Mouse (Mus musculus) ovary, postnatal 10 days (tissue): Measurements from ENCODE around the gene Igf2bp3.

Experiments
- DNase-seq: peaks from one replicate; pipeline ENCODE4 v3.0.0; 2022; ENCODE audit warnings: low spot score

Igf2bp3 gene

GRCm38 (mm10) chr6:49218275-49218802 is 3.6 kb upstream of the Igf2bp3 start:
- DNase-seq, result no peak

GRCm38 (mm10) chr6:49217581-49218274 is 3.0 kb upstream of the Igf2bp3 start:
- DNase-seq, result peak; percentile 69

GRCm38 (mm10) chr6:49216811-49217542 is 2.2 kb upstream of the Igf2bp3 start:
- no peak for DNase-seq

- no peak for DNase-seq
These were observed 1.2 kb upstream of the Igf2bp3 start for GRCm38 (mm10) chr6:49215748-49216585.

GRCm38 (mm10) chr6:49214086-49214927 is 450 bp downstream of the Igf2bp3 start:
- no peak for DNase-seq

GRCm38 (mm10) chr6:49213581-49214085 is 1.1 kb downstream of the Igf2bp3 start:
- no peak for DNase-seq

GRCm38 (mm10) chr6:49212931-49213580 is 1.7 kb downstream of the Igf2bp3 start:
- DNase-seq, result no peak

GRCm38 (mm10) chr6:49212141-49212540 is 2.6 kb downstream of the Igf2bp3 start:
- no peak for DNase-seq

GRCm38 (mm10) chr6:49211596-49211995 is 3.2 kb downstream of the Igf2bp3 start:
- no peak for DNase-seq

- DNase-seq, result no peak
These were observed 4.6 kb downstream of the Igf2bp3 start for GRCm38 (mm10) chr6:49209881-49210854.

GRCm38 (mm10) chr6:49208935-49209334 is 5.8 kb downstream of the Igf2bp3 start:
- no peak for DNase-seq

- DNase-seq, result no peak
These were observed 6.3 kb downstream of the Igf2bp3 start for GRCm38 (mm10) chr6:49208297-49208930.

GRCm38 (mm10) chr6:49206416-49206815 is 8.3 kb downstream of the Igf2bp3 start:
- no peak for DNase-seq

GRCm38 (mm10) chr6:49195188-49195587 is 19.6 kb downstream of the Igf2bp3 start:
- no peak for DNase-seq

GRCm38 (mm10) chr6:49194536-49194935 is 20.2 kb downstream of the Igf2bp3 start:
- no peak for DNase-seq

GRCm38 (mm10) chr6:49189363-49189762 is 25.4 kb downstream of the Igf2bp3 start:
- DNase-seq, result no peak

GRCm38 (mm10) chr6:49187299-49187698 is 27.5 kb downstream of the Igf2bp3 start:
- DNase-seq, result no peak

GRCm38 (mm10) chr6:49176018-49176417 is 38.7 kb downstream of the Igf2bp3 start:
- DNase-seq, result no peak

GRCm38 (mm10) chr6:49174616-49175015 is 40.1 kb downstream of the Igf2bp3 start:
- no peak for DNase-seq
